Mouse (Mus musculus) heart, embryonic 10.5 days (tissue): Measurements from ENCODE around the gene Lactbl1. TPM values are rescaled to one million over a fixed set of nuclear protein-coding genes. Genes with fewer than 3 reads are reported as not detected.

Source experiments
- DNase-seq: peaks from one replicate; pipeline ENCODE4 v3.0.0-alpha.2; 2017; ENCODE audit warnings: low spot score
- H3K27ac ChIP-seq: fragments of 300-500 bp; sonication (generic); 2 replicates; pipeline ENCODE4 v1.5.1; 2016; ENCODE audit warnings: mild to moderate bottlenecking
- H3K27me3 ChIP-seq: fragments of 300-500 bp; sonication (generic); 2 replicates; pipeline ENCODE4 v1.6.1; 2016; ENCODE audit warnings: mild to moderate bottlenecking; ENCODE audit not compliant: poor library complexity, insufficient read depth, severe bottlenecking
- H3K36me3 ChIP-seq: fragments of 300-500 bp; sonication (generic); 2 replicates; pipeline ENCODE4 v1.6.1; 2016; ENCODE audit warnings: mild to moderate bottlenecking, moderate library complexity
- H3K4me1 ChIP-seq: fragments of 300-500 bp; sonication (generic); 2 replicates; pipeline ENCODE4 v1.6.1; 2016; ENCODE audit warnings: mild to moderate bottlenecking
- H3K4me3 ChIP-seq: fragments of 300-500 bp; sonication (generic); 2 replicates; pipeline ENCODE4 v1.5.1; 2016; ENCODE audit warnings: mild to moderate bottlenecking, moderate library complexity
- H3K9me3 ChIP-seq: fragments of 300-500 bp; sonication (generic); 2 replicates; pipeline ENCODE4 v1.6.1; 2016; ENCODE audit warnings: mild to moderate bottlenecking, moderate library complexity
- WGBS: fragments of 180-500 bp; shearing (Covaris S2); methylation state at CpG from one replicate; pipeline ENCODE4 v1.1.7; 2016; 5-methylcytosine and 5-hydroxymethylcytosine counted together
- polyA plus RNA-seq: library from polyadenylated mRNA; unstranded; fragments of >200 nt; fragmentation: Nextera tagmentation; extraction: Ambion mirVana; gene quantifications from 2 replicates; pipeline ENCODE4 v1.2.1, GENCODE M21; 2016

The Lactbl1 gene
- polyA plus RNA-seq, 1 experiment from 2014 or later: not detected

DNA sequence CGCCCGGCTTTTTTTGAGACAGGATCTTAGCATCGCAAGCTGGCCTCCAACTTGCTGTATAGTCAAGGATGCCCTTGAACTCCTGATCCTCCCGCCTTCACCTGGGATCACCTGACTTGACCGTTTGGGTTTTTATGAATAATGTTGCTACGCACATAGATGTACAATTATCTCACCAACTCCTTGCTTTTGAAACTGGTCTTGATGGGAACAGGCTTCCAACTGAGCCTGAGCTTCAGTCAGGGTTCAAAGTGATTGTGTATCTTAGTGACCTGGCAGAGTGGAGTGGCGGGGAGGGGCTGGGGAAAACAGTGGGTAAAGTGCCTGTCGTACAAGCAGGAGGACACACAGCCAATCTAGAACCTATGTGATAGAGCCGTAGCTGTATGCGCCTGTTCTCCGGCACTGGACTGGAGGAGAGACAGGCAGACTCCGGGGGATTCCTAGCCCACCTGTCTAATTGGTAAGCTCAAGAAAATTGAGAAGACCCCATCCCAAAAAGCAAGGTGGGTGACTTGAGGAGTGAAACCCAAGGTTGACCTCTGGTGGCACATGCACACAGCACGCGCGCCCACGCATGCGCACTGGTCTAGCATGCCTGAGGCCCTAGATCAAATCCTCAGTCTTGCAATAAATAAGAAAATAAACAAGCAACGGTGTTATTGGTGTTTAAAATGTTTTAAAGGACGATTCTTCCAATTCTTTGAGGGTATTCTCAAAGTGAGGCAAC, 16.5 kb upstream of the Lactbl1 start:
- Histone ChIP-seq H3K4me1 (peaks cover 4% of the 10 kb centered on the region), H3K36me3 (no peaks in the 10 kb centered on the region), H3K27me3 (no peaks in the 10 kb centered on the region), H3K4me3 (no peak overlapping the region), H3K9me3 (no peaks in the 10 kb centered on the region), H3K27ac (no peak overlapping the region)
- DNase-seq: peak; percentile 67
- 86% methylated on average over 19 of the region's 19 CpGs for WGBS

DNA sequence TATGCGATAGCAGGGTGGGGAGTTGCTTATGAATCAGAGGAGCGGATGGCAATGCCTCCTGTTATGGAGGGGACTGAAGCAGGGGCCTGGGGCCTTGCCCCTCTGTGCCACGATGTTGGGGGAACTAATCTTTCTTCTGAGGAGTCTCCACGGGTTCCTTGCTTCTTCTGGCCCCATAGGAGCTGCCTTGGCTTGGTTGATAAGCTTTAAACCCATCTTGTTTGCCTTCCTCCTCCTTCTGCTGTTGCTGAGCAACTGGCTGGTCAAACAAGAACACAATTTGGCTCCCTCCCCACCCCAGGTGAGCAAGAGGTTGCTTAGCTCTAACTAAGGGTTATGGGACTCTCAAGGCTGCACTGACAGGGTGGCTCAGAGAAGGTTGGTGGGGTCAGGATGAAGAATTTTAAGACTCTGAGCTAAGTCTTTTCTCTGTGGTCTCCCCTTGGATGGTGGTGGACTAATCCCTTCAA, 12.0 kb upstream of the Lactbl1 start, which contains the start of gene Tex46:
TSS of gene Tex46 (plus strand) at position 51 of the 470 bp plus-strand sequence.
- 58% methylated on average over 4 of the region's 4 CpGs for WGBS
- H3K9me3 ChIP-seq: no peaks in the 10 kb centered on the region
- H3K27me3 ChIP-seq: no peaks in the 10 kb centered on the region
- no peaks in the 10 kb centered on the region for H3K4me1 ChIP-seq
- no peak within 1 kb of the TSS for H3K4me3 ChIP-seq
- H3K27ac ChIP-seq: no peak within 1 kb of the TSS
- no peaks in the 10 kb centered on the region for H3K36me3 ChIP-seq
- no peak for DNase-seq

DNA sequence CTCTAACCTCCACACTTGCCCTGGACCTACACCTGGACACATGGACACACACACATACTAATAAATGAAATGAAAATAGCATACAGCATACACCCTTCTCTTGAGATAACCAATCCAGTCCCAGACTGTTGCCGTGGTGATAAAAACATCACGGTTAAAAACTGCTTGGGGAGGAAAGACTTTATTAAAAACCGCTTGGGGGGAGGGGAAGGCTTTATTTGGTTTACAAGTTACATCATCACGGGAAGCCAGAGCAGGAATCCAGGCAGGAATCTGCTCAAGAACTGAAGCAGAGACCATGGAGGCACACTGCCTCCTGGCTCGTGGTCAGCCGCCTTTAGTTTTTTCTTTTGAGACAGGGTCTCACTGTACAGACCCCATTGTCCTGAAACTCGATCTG, 8.8 kb upstream of the Lactbl1 start:
- Histone ChIP-seq H3K27me3 (no peaks in the 10 kb centered on the region), H3K36me3 (no peaks in the 10 kb centered on the region), H3K27ac (no peak overlapping the region), H3K4me3 (no peak overlapping the region), H3K4me1 (peaks cover 3% of the 10 kb centered on the region), H3K9me3 (no peaks in the 10 kb centered on the region)
- no peak for DNase-seq
- WGBS: 64% methylated on average over 7 of the region's 7 CpGs

DNA sequence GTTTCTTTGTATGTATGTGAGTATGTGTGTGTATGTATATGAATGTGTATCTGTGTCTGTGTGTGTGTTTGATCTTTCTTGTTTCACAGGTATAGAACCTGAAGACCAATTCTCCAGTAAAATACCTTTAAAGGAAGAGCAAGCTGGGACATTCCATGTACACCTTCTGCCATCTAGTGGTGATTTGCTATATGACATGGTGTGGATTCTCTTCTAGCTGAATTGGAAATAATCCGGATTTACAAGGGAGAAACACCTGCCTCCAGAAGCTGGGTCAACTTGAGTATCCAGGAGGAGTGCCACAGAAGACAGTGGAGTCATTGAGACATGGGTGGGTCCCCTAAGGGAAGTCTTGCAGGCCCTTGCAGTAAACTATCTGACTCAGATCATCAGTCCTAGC, 1.1 kb upstream of the Lactbl1 start:
- WGBS: 3% methylated on average over 1 of the region's 1 CpGs
- H3K4me3 ChIP-seq: no peak overlapping the region
- DNase-seq: no peak

DNA sequence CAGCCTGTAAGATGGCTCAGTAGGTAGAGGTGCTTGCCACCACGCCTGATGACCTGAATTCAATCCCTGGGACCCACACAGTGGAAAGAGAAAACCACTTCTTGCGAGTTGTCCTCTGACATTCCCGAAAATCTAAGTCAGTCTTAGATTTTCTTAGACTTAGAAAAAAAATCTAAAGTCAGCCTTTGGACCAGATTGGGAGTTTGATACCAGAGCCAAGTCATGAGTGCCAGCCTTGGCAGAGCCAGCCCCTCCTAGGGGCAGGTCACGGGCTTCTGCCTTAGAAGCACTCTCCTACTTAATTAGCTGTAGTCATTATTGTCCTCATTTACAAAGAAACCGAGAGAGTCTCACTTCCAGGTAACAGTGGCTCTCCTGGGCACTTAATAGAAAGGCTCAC, 465 bp upstream of the Lactbl1 start:
- Histone ChIP-seq H3K27me3 (0 out of 2 replicates have a peak, but pooled peaks cover 16% of the 10 kb centered on the region), H3K4me3 (no peak overlapping the region), H3K9me3 (no peaks in the 10 kb centered on the region), H3K4me1 (peaks cover 11% of the 10 kb centered on the region), H3K27ac (no peak overlapping the region), H3K36me3 (no peaks in the 10 kb centered on the region)
- WGBS: 62% methylated on average over 5 of the region's 5 CpGs
- DNase-seq: no peak

More for the DNA sequence above, 1.1 kb upstream of the Lactbl1 start:
- Histone ChIP-seq H3K36me3 (no peaks in the 10 kb centered on the region), H3K4me1 (peaks cover 11% of the 10 kb centered on the region), H3K9me3 (no peaks in the 10 kb centered on the region), H3K27me3 (0 out of 2 replicates have a peak, but pooled peaks cover 16% of the 10 kb centered on the region), H3K27ac (no peak overlapping the region)

DNA sequence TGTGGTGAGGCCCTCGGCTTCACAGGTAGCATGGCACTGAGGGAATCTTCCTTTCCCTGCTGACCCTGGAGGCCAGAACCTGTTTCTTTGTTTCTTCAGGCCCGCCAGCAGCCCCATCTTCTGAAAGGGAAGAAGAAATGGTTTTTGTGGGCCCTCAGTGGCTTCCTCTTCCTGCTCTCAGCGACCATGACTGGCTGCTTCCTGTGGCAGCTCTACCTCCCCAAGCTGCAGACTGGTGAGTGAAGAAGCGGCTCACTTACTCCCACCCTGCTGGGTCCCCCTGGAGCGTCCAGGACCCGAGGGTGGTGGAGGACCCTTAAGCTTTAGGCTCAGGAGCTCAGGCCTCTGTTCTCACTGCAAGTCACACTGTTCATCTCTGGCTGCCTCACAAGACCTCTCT, 4.2 kb downstream of the Lactbl1 start:
- Histone ChIP-seq H3K9me3 (no peaks in the 10 kb centered on the region), H3K4me1 (peaks cover 10% of the 10 kb centered on the region; the same call in 1 of the 2 replicates), H3K27me3 (0 out of 2 replicates have a peak, but pooled peaks cover 16% of the 10 kb centered on the region), H3K4me3 (no peak overlapping the region), H3K36me3 (no peaks in the 10 kb centered on the region), H3K27ac (no peak overlapping the region)
- 56% methylated on average over 6 of the region's 6 CpGs for WGBS
- no peak for DNase-seq

DNA sequence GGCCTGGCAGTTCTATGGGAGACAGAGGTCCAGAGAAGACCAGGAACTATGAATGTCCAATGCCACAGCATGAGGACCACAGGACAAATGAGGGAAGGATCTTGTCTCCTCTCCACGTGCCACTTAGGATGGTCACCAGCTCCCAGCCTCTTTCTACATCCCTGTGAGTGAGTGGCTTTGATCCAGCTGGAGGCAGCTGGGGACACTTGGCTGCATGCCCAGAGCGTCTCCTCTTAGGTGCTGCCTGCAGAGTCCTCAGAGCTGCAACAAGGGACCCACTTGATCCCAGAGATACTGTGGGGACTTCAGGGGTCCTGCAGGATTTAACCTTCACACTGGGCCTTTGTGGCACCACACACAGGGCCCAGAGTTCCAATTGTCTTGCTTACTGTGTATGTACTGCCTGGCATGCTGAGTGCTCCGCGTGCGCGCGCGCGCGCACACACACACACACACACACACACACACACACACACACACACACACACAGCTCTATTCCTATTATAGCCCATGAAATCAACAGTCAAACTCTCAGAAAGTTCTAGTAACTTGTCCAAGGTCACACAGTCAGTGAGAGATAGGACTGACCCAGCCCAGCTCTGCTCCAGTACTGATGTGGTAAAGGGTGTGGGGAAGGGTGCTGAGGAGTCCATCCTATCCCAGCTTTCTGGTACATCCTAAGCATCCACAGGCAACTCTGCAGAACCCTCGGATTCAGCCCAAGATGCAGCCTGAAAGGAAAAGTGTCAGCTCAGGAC, 9.0 kb downstream of the Lactbl1 start:
- H3K27ac ChIP-seq: no peak overlapping the region
- 82% methylated on average over 11 of the region's 11 CpGs for WGBS
- no peak for DNase-seq

DNA sequence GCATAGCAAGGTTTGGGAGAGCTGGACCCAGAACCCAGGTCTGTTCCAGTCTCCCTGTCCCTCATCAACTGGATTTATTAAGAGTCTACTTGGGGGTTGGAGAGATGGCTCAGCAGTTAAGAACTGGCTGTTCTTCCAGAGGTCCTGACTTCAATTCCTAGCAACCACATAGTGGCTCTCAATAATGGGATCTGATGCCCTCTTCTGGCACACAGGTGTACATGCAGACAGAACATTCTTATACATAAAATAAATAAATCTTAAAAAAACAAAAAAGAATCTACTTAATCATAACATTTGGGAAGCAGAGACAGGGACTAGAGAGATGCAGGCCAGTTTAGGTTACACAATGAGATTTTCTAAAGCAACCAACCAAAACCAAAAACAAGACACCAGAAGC, 13.6 kb downstream of the Lactbl1 start:
- H3K4me3 ChIP-seq: no peak overlapping the region
- H3K9me3 ChIP-seq: no peaks in the 10 kb centered on the region
- DNase-seq: no peak
- no peaks in the 10 kb centered on the region for H3K36me3 ChIP-seq
- H3K4me1 ChIP-seq: peaks cover 30% of the 10 kb centered on the region
- no peak overlapping the region for H3K27ac ChIP-seq
- peaks cover 57% of the 10 kb centered on the region for H3K27me3 ChIP-seq

More for the DNA sequence above, 9.0 kb downstream of the Lactbl1 start:
- Histone ChIP-seq H3K9me3 (no peaks in the 10 kb centered on the region), H3K36me3 (no peaks in the 10 kb centered on the region), H3K4me3 (no peak overlapping the region), H3K27me3 (peaks cover 17% of the 10 kb centered on the region), H3K4me1 (peaks cover 11% of the 10 kb centered on the region; the same call in 1 of the 2 replicates)

DNA sequence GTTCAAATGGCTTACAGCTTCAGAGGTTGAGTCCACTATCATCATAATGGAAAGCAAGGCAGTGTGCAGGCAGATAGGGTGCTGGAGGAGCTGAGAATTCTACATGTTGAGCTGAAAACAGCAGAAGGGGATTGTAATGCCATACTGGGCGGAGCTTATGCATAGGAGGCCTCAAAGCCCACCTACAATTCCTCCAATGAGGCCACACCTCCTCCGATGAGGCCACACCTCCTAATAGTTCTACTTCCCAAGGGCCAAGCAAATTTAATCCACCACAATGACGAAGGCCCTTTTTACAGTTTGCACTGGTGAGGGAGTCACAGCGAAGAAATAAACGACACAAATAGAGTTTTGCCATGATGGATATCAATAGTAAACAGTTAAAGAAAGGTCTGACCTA, 14.1 kb downstream of the Lactbl1 start:
- Histone ChIP-seq H3K36me3 (no peaks in the 10 kb centered on the region), H3K4me3 (no peak overlapping the region), H3K27me3 (peaks cover 57% of the 10 kb centered on the region), H3K4me1 (peaks cover 25% of the 10 kb centered on the region), H3K9me3 (no peaks in the 10 kb centered on the region), H3K27ac (no peak overlapping the region)
- 50% methylated on average over 5 of the region's 5 CpGs for WGBS
- DNase-seq: no peak

DNA sequence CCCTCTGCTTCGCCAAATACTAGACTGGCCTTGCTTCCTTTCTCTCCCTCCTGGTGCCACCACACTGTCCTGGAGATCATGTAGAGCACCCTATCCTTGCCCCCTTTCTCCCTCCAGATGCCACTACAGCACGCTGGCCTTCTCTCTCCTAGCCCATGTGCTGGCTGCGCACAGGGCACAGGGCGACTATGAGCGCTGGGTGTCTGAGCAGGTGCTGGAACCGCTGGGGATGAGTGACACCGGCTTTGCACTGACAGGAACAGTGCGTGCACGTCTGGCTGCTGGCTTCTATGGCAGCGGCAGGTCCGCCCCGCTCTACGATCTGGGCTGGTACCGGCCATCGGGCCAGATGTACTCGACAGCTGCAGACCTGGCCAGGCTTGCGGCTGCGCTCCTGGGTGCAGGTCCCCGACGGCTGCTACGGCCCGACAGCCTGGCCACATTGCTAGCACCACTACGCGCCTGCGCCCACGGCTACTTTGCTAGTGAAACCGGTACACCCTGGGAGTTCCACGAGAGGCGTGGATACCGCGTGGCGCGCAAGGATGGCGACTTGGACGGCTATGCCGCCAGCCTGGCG, 14.7 kb downstream of the Lactbl1 start:
- H3K27me3 ChIP-seq: peaks cover 57% of the 10 kb centered on the region
- H3K27ac ChIP-seq: peak overlapping the region; percentile 73
- H3K36me3 ChIP-seq: no peaks in the 10 kb centered on the region
- H3K4me1 ChIP-seq: peaks cover 24% of the 10 kb centered on the region
- DNase-seq: no peak
- H3K9me3 ChIP-seq: no peaks in the 10 kb centered on the region
- peak overlapping the region; percentile 65 for H3K4me3 ChIP-seq
- WGBS: 16% methylated on average over 37 of the region's 37 CpGs

DNA sequence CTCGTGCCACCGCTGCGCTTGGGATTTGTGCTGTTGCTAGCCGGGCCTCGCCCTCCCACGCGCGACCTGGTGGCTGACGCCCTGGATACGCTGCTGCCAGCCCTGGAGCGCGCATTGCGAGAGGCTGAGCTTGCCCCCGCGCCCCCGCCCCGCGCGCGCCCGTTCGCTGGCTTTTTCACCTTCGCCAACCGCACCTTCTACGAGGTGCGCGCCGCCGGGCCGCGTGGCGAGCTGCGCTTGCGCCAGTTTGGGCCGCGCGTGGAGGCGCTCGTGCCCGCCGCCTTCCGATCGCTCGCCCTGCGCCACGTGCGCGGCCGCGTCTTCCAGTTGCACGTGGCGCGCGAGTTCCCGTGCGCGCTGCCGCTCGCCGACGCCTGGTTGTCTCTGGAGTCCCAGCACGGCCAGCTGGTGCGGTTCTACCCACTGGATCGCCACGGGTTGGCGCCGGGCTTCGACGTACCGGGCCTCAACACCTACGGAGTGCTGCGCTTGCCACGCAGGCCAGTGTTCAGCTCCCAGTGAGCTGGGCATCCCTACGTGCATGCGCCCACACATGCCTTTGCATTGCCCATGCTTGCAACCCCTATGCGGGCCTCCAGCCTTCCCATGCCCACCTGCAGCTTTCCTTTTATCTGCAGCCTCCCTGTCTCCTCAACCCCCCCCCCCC, 15.3 kb downstream of the Lactbl1 start:
- H3K9me3 ChIP-seq: no peaks in the 10 kb centered on the region
- H3K36me3 ChIP-seq: no peaks in the 10 kb centered on the region
- peaks cover 54% of the 10 kb centered on the region for H3K27me3 ChIP-seq
- H3K27ac ChIP-seq: peak overlapping the region; percentile 73
- WGBS: 3% methylated on average over 73 of the region's 76 CpGs
- DNase-seq: no peak
- H3K4me1 ChIP-seq: peaks cover 24% of the 10 kb centered on the region
- H3K4me3 ChIP-seq: peak overlapping the region; percentile 65

DNA sequence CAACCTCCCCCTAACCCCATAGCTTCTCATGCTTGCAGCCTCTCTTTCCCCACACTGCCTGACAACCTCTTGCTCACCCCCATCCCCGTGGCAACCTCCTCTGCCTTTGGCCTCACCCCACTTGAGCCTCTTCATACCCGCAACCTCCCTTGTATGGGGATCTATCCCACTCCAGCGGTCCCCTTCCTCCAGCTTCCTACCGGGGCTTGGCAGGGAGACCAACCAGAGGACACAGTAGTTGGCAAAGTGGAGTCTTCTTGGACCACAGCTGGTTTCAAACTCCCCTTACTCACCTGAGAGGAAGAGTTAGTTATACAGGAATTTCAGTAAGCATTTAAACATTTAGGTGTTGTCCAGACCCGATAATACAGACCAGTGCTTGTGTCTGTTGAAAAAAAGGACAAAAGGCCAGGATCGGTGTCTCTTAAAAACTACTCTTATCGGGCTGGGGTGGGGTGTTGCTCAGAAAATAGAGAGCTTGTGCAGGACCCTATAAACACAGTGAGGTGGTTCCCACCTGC, 15.9 kb downstream of the Lactbl1 start:
- WGBS: 31% methylated on average over 7 of the region's 7 CpGs

More for the DNA sequence above, 15.9 kb downstream of the Lactbl1 start:
- Histone ChIP-seq H3K36me3 (no peaks in the 10 kb centered on the region), H3K4me1 (peaks cover 24% of the 10 kb centered on the region), H3K27ac (no peak overlapping the region), H3K27me3 (peaks cover 52% of the 10 kb centered on the region), H3K4me3 (peak overlapping the region; percentile 65; the same call in 1 of the 2 replicates), H3K9me3 (no peaks in the 10 kb centered on the region)
- DNase-seq: no peak
